Mouse (Mus musculus): ENCODE results near the gene Eif4h. TPM values are rescaled to one million over a fixed set of nuclear protein-coding genes. Genes with fewer than 3 reads are reported as not detected.

The Eif4h gene
- 551 and 553 TPM in 2 replicates for polyA plus RNA-seq (2014; fragmentation: Nextera tagmentation; extraction: Ambion mirVana)

GRCm38 (mm10) chr5:134639269-134639682, at the start of gene Eif4h:
TSS of gene Eif4h (minus strand) at chr5:134639490.
- Histone ChIP-seq H3K9ac (ENCODE audit: low read length) (peak within 1 kb of the TSS; percentile 99), H3K36me3 (ENCODE audit: control insufficient read depth, insufficient read depth, low read length) (peaks cover 12% of the 10 kb centered on the region; the same call in 1 of the 2 replicates), H3K27ac (replicated peaks; ENCODE audit: low read depth, low read length) (peak within 1 kb of the TSS; percentile 91), H3K4me2 (ENCODE audit: low read depth, severe bottlenecking) (peak within 1 kb of the TSS; percentile 60), H3K4me1 (ENCODE audit: control insufficient read depth, insufficient read depth, low read length) (peaks cover 6% of the 10 kb centered on the region), H3K27me3 (ENCODE audit: control insufficient read depth, insufficient read depth, low read length) (no peaks in the 10 kb centered on the region), H3K9me3 (ENCODE audit: control insufficient read depth, low read length) (no peaks in the 10 kb centered on the region), H3K4me3 (ENCODE audit: low read depth, low read length) (peak within 1 kb of the TSS; percentile 85)
- ATAC-seq (ENCODE audit: insufficient number of reproducible peaks, low FRiP score, low TSS enrichment, low read depth), result peak; percentile 91
- peak; percentile 98 for DNase-seq (ENCODE audit: low spot score)
- WGBS, result under 1% methylated on average over 52 of the region's 52 CpGs

DNA sequence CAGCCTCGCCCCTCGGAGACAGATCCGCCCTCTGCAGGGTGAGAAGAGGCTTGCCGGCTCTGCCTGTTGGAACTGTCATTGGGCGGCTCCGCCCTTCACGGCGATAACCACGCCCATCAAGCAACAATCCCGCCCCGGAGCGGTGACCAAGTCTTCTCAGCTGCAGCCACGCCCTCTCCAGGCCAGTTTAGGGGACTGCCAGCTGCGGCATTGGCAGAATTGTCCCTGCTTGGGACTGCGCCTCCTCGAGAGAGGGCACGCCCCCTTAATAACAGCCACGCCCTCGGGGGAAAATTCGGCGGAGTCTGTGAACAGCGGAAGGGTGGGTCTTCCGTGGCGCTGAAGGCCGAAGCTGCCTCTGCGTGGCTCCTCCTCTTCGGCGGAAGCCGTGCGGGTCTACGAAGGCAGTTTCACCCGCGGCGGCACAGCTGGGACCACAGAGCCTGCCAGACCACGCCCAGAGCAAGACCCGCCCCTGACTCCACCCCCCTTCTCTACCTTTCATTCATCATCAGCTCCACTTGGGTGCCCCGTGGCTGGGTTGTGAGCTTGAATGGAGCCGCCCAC, 49.5 kb upstream of the Eif4h start:
- H3K9me3 ChIP-seq (ENCODE audit: control insufficient read depth, low read length), result no peaks in the 10 kb centered on the region
- peak overlapping the region; percentile 67 for H3K4me3 ChIP-seq (ENCODE audit: low read depth, low read length)
- under 1% methylated on average over 38 of the region's 38 CpGs for WGBS
- H3K27me3 ChIP-seq (ENCODE audit: control insufficient read depth, insufficient read depth, low read length), result no peaks in the 10 kb centered on the region
- no peak overlapping the region; the same call in 1 of the 2 replicates for H3K27ac ChIP-seq (replicated peaks; ENCODE audit: low read depth, low read length)
- H3K4me2 ChIP-seq (ENCODE audit: low read depth, severe bottlenecking), result peak overlapping the region; percentile 87
- ATAC-seq (ENCODE audit: insufficient number of reproducible peaks, low FRiP score, low TSS enrichment, low read depth), result peak; percentile 96
- H3K36me3 ChIP-seq (ENCODE audit: control insufficient read depth, insufficient read depth, low read length), result no peaks in the 10 kb centered on the region
- DNase-seq (ENCODE audit: low spot score), result peak; percentile 99
- peak overlapping the region; percentile 67 for H3K9ac ChIP-seq (ENCODE audit: low read length)
- H3K4me1 ChIP-seq (ENCODE audit: control insufficient read depth, insufficient read depth, low read length), result 0 out of 2 replicates have a peak, but pooled peaks cover 5% of the 10 kb centered on the region

DNA sequence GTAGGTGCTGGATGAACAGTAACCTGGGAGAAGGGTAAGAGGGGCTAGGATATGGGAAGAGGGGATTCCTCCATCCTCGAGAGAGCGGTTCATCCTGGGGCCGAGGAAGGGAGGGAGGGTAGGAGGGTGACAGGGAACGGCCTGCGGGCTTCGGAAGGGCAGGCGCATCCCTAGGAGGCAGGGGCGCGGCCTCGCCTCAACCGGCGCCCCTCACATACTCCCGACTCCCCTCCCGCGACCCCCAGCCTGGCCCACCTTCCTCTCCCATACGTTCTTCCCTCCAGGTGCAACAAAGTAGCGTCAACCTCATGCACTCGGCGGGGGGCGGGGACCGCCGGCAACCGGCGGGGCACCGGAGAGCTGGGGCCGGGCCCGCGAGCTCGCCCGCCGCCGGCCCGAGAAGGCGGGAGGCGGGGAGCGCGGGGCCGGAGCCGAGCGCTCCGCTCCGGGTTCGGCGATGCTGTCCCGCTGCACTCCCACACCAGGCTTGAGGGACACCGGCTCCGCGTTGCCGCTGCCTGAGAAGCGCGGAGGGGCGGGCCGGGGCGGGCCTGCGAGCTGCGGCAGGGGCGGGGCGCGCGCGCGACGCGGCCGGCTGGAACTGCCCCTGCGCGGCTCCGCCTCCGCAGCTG, 48.9 kb upstream of the Eif4h start, which contains the start of gene Limk1:
Limk1 (minus strand) TSS at position 513 of the 632 bp plus-strand sequence.
- Histone ChIP-seq H3K27me3 (ENCODE audit: control insufficient read depth, insufficient read depth, low read length) (no peaks in the 10 kb centered on the region), H3K36me3 (ENCODE audit: control insufficient read depth, insufficient read depth, low read length) (no peaks in the 10 kb centered on the region), H3K9ac (ENCODE audit: low read length) (peak within 1 kb of the TSS; percentile 67), H3K27ac (replicated peaks; ENCODE audit: low read depth, low read length) (no peak within 1 kb of the TSS; the same call in 1 of the 2 replicates), H3K9me3 (ENCODE audit: control insufficient read depth, low read length) (no peaks in the 10 kb centered on the region), H3K4me3 (ENCODE audit: low read depth, low read length) (peak within 1 kb of the TSS; percentile 67), H3K4me2 (ENCODE audit: low read depth, severe bottlenecking) (peak within 1 kb of the TSS; percentile 87), H3K4me1 (ENCODE audit: control insufficient read depth, insufficient read depth, low read length) (0 out of 2 replicates have a peak, but pooled peaks cover 5% of the 10 kb centered on the region)
- DNase-seq (ENCODE audit: low spot score) (no peak), ATAC-seq (ENCODE audit: insufficient number of reproducible peaks, low FRiP score, low TSS enrichment, low read depth) (peak; percentile 2; the same call in 1 of the 2 replicates)
- under 1% methylated on average over 39 of the region's 69 CpGs for WGBS

DNA sequence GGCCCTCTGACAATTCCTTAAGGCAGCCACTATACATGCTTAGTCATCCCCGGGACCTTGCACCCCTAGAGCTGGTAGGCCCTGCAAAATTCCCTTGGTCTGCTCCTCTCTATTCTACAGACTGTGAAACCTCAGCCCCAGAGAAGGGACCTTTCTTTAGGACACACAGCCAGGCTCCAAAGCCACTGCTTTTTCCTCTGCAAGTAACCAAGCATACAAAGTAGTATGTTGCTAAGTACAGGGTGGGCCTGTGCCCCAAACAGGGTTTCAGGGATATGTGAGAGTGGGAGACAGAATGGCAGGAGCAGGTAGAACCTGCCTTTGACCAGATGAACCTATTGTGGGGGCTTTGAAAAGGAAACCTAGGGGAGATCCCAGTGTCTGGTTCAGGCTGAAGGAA, 47.9 kb upstream of the Eif4h start:
- WGBS, result 86% methylated on average over 1 of the region's 1 CpGs
- no peak for ATAC-seq (ENCODE audit: insufficient number of reproducible peaks, low FRiP score, low TSS enrichment, low read depth)
- Histone ChIP-seq H3K9me3 (ENCODE audit: control insufficient read depth, low read length) (no peaks in the 10 kb centered on the region), H3K4me2 (ENCODE audit: low read depth, severe bottlenecking) (peak overlapping the region; percentile 87), H3K9ac (ENCODE audit: low read length) (no peak overlapping the region), H3K27me3 (ENCODE audit: control insufficient read depth, insufficient read depth, low read length) (no peaks in the 10 kb centered on the region), H3K4me1 (ENCODE audit: control insufficient read depth, insufficient read depth, low read length) (0 out of 2 replicates have a peak, but pooled peaks cover 5% of the 10 kb centered on the region), H3K27ac (replicated peaks; ENCODE audit: low read depth, low read length) (no peak overlapping the region), H3K36me3 (ENCODE audit: control insufficient read depth, insufficient read depth, low read length) (no peaks in the 10 kb centered on the region), H3K4me3 (ENCODE audit: low read depth, low read length) (peak overlapping the region; percentile 67)
- no peak for DNase-seq (ENCODE audit: low spot score)

- 0 out of 2 replicates have a peak, but pooled peaks cover 5% of the 10 kb centered on the region for H3K4me1 ChIP-seq (ENCODE audit: control insufficient read depth, insufficient read depth, low read length)
- H3K27me3 ChIP-seq (ENCODE audit: control insufficient read depth, insufficient read depth, low read length), result no peaks in the 10 kb centered on the region
- H3K4me3 ChIP-seq (ENCODE audit: low read depth, low read length), result no peak overlapping the region
- no peak for DNase-seq (ENCODE audit: low spot score)
- H3K36me3 ChIP-seq (ENCODE audit: control insufficient read depth, insufficient read depth, low read length), result no peaks in the 10 kb centered on the region
- no peaks in the 10 kb centered on the region for H3K9me3 ChIP-seq (ENCODE audit: control insufficient read depth, low read length)
- H3K27ac ChIP-seq (replicated peaks; ENCODE audit: low read depth, low read length), result no peak overlapping the region
- H3K9ac ChIP-seq (ENCODE audit: low read length), result no peak overlapping the region
- ATAC-seq (ENCODE audit: insufficient number of reproducible peaks, low FRiP score, low TSS enrichment, low read depth), result no peak
- WGBS, result 86% methylated on average over 6 of the region's 6 CpGs
- no peak overlapping the region for H3K4me2 ChIP-seq (ENCODE audit: low read depth, severe bottlenecking)
Observed at GRCm38 (mm10) chr5:134686541-134686940, 47.3 kb upstream of the Eif4h start.

GRCm38 (mm10) chr5:134684398-134684797, 45.1 kb upstream of the Eif4h start:
- Histone ChIP-seq H3K9ac (ENCODE audit: low read length) (no peak overlapping the region), H3K9me3 (ENCODE audit: control insufficient read depth, low read length) (no peaks in the 10 kb centered on the region), H3K27ac (replicated peaks; ENCODE audit: low read depth, low read length) (no peak overlapping the region), H3K4me1 (ENCODE audit: control insufficient read depth, insufficient read depth, low read length) (0 out of 2 replicates have a peak, but pooled peaks cover 5% of the 10 kb centered on the region), H3K27me3 (ENCODE audit: control insufficient read depth, insufficient read depth, low read length) (no peaks in the 10 kb centered on the region), H3K4me2 (ENCODE audit: low read depth, severe bottlenecking) (no peak overlapping the region), H3K4me3 (ENCODE audit: low read depth, low read length) (no peak overlapping the region), H3K36me3 (ENCODE audit: control insufficient read depth, insufficient read depth, low read length) (no peaks in the 10 kb centered on the region)
- ATAC-seq (ENCODE audit: insufficient number of reproducible peaks, low FRiP score, low TSS enrichment, low read depth) (no peak), DNase-seq (ENCODE audit: low spot score) (no peak)
- 83% methylated on average over 2 of the region's 2 CpGs for WGBS

- no peak overlapping the region for H3K4me3 ChIP-seq (ENCODE audit: low read depth, low read length)
- no peak overlapping the region for H3K4me2 ChIP-seq (ENCODE audit: low read depth, severe bottlenecking)
- H3K27ac ChIP-seq (replicated peaks; ENCODE audit: low read depth, low read length), result no peak overlapping the region
- no peaks in the 10 kb centered on the region for H3K9me3 ChIP-seq (ENCODE audit: control insufficient read depth, low read length)
- H3K36me3 ChIP-seq (ENCODE audit: control insufficient read depth, insufficient read depth, low read length), result no peaks in the 10 kb centered on the region
- no peak for DNase-seq (ENCODE audit: low spot score)
- no peak overlapping the region for H3K9ac ChIP-seq (ENCODE audit: low read length)
- no peak for ATAC-seq (ENCODE audit: insufficient number of reproducible peaks, low FRiP score, low TSS enrichment, low read depth)
- H3K27me3 ChIP-seq (ENCODE audit: control insufficient read depth, insufficient read depth, low read length), result no peaks in the 10 kb centered on the region
- H3K4me1 ChIP-seq (ENCODE audit: control insufficient read depth, insufficient read depth, low read length), result 0 out of 2 replicates have a peak, but pooled peaks cover 5% of the 10 kb centered on the region
- WGBS, result 46% methylated on average over 2 of the region's 2 CpGs
Observed at GRCm38 (mm10) chr5:134683813-134684212, 44.5 kb upstream of the Eif4h start.

GRCm38 (mm10) chr5:134680238-134680637, 40.9 kb upstream of the Eif4h start:
- ATAC-seq (ENCODE audit: insufficient number of reproducible peaks, low FRiP score, low TSS enrichment, low read depth) (no peak), DNase-seq (ENCODE audit: low spot score) (no peak)
- H3K9me3 ChIP-seq (ENCODE audit: control insufficient read depth, low read length), result no peaks in the 10 kb centered on the region
- H3K27me3 ChIP-seq (ENCODE audit: control insufficient read depth, insufficient read depth, low read length), result no peaks in the 10 kb centered on the region
- no peak overlapping the region for H3K4me3 ChIP-seq (ENCODE audit: low read depth, low read length)
- no peaks in the 10 kb centered on the region for H3K36me3 ChIP-seq (ENCODE audit: control insufficient read depth, insufficient read depth, low read length)
- H3K27ac ChIP-seq (replicated peaks; ENCODE audit: low read depth, low read length), result no peak overlapping the region
- H3K4me2 ChIP-seq (ENCODE audit: low read depth, severe bottlenecking), result no peak overlapping the region
- H3K4me1 ChIP-seq (ENCODE audit: control insufficient read depth, insufficient read depth, low read length), result peaks cover 16% of the 10 kb centered on the region
- no peak overlapping the region for H3K9ac ChIP-seq (ENCODE audit: low read length)
- WGBS, result 80% methylated on average over 12 of the region's 12 CpGs
